Mouse (Mus musculus): ENCODE data around the gene 6820408C15Rik.

- TF ChIP-seq CTCF (conservative IDR thresholded peaks at IDR 0.05; ENCODE audit: low read length) (no peak), POU5F1 (IDR thresholded peaks at IDR 0.05; ENCODE audit: borderline replicate concordance, low read length) (no peak), NANOG (IDR thresholded peaks at IDR 0.05; ENCODE audit: borderline replicate concordance, low read length) (no peak)
Measured at GRCm38 (mm10) chr2:152396110-152397003, 19.0 kb upstream of the 6820408C15Rik start.
